Comparison of ENCODE assay signal across 8 mouse cellular contexts in genomic region chr2:157203459-157204365, GRCm38 (mm10). TPM values are rescaled to one million over a fixed set of nuclear protein-coding genes. Genes with fewer than 3 reads are reported as not detected.
A peak's percentile ranks its signal among the peaks of the same experiment; 100 is the strongest.
DNase-seq lines count a peak whose midpoint lies in the region; ATAC-seq and TF ChIP-seq lines count a peak whose summit lies in the region.

No protein-coding gene starts in this region.

- ATAC-seq in inflammation-experienced regulatory T-cells, adult 6 months = peak; percentile 35
- peak; percentile 85 for ATAC-seq in midbrain, postnatal 0 days (ENCODE audit: low FRiP score)

- peak overlapping the region; percentile 69 for H3K4me2 ChIP-seq in midbrain, postnatal 0 days (ENCODE audit: low read depth, low read length, poor library complexity, severe bottlenecking)

- 2% methylated on average over 49 of the region's 49 CpGs for WGBS in forebrain, embryonic 10.5 days
- 2% methylated on average over 41 of the region's 49 CpGs for WGBS in midbrain, postnatal 0 days

- H3K27ac ChIP-seq in forebrain, embryonic 10.5 days = peak overlapping the region; percentile 100
- peak overlapping the region; percentile 96 for H3K27ac ChIP-seq in midbrain, postnatal 0 days (ENCODE audit: low read depth, low read length)

- H3K27me3 ChIP-seq in forebrain, embryonic 10.5 days (ENCODE audit: poor library complexity, severe bottlenecking) = no peaks in the 10 kb centered on the region
- H3K27me3 ChIP-seq in midbrain, postnatal 0 days (ENCODE audit: insufficient read depth, low read length) = no peaks in the 10 kb centered on the region

- peak; percentile 3 to 20 for DNase-seq in left cerebral cortex, adult 18-20 months (ENCODE audit: low spot score in 2 of 2)
- no peak for DNase-seq in left cerebral cortex, adult 11 months (ENCODE audit: low spot score)
- peak; percentile 11 to 28 for DNase-seq in adrenal gland, adult 18-20 months (ENCODE audit: low spot score in 2 of 2)
- no peak for DNase-seq in forebrain, embryonic 10.5 days (ENCODE audit: extremely low spot score, low spot score)
- DNase-seq in liver = peak; percentile 75
- DNase-seq in midbrain, postnatal 0 days (ENCODE audit: low spot score) = peak; percentile 62
- peak; percentile 68 for DNase-seq in thymus, postnatal 14 days

- TF ChIP-seq CTCF in midbrain, postnatal 0 days (IDR thresholded peaks at IDR 0.05) = peak; percentile 33

- peaks cover 31% of the 10 kb centered on the region for H3K4me1 ChIP-seq in forebrain, embryonic 10.5 days
- no peaks in the 10 kb centered on the region for H3K4me1 ChIP-seq in midbrain, postnatal 0 days (ENCODE audit: insufficient read depth, low read length)

- H3K9me3 ChIP-seq in forebrain, embryonic 10.5 days = peaks cover 14% of the 10 kb centered on the region; the same call in 1 of the 2 replicates
- 0 out of 2 replicates have a peak, but pooled peaks cover 3% of the 10 kb centered on the region for H3K9me3 ChIP-seq in midbrain, postnatal 0 days (ENCODE audit: low read length)

- H3K4me3 ChIP-seq in forebrain, embryonic 10.5 days = peak overlapping the region; percentile 63
- H3K4me3 ChIP-seq in midbrain, postnatal 0 days (ENCODE audit: low read depth, low read length) = peak overlapping the region; percentile 84

- H3K36me3 ChIP-seq in forebrain, embryonic 10.5 days (replicated peaks) = peaks cover 44% of the 10 kb centered on the region
- 0 out of 2 replicates have a peak, but pooled peaks cover 4% of the 10 kb centered on the region for H3K36me3 ChIP-seq in midbrain, postnatal 0 days (ENCODE audit: insufficient read depth, low read length)

- peak overlapping the region; percentile 87 for H3K9ac ChIP-seq in midbrain, postnatal 0 days (replicated peaks; ENCODE audit: low read length, poor library complexity, severe bottlenecking)

RNA-seq across cellular contexts. Expression of gene Rbl1, which starts 0.6 kb away (rescaled TPM):
- 1 to 10 TPM; 1.4 to 1.8 TPM for total RNA-seq in left cerebral cortex, adult 18-20 months (2021)
- 1 to 10 TPM; 2.8 to 3.7 TPM for total RNA-seq in adrenal gland, adult 18-20 months (2021)
- 27.2 and 30.5 TPM in 2 replicates for polyA plus RNA-seq in forebrain, embryonic 10.5 days (2016; fragmentation: Nextera tagmentation; extraction: Ambion mirVana)
- polyA plus RNA-seq in inflammation-experienced regulatory T-cells, adult 6 months (2017; shearing (Covaris generic)) = 10 to 100 TPM; 18.6 to 30.7 (median 21.8) TPM
- total RNA-seq in midbrain, postnatal 0 days (2014; rRNA removed) = 6.7 and 8.0 TPM in 2 replicates
- polyA plus RNA-seq in midbrain, postnatal 0 days (2015; fragmentation: Nextera tagmentation; extraction: Ambion mirVana) = 3.1 and 3.8 TPM in 2 replicates

Comparison
In these comparisons a context has a peak if more than half of its experiments do, and no peak if none do; other contexts are left out.
1. DNase-seq: peak in left cerebral cortex, adult 18-20 months (2 of 2), adrenal gland, adult 18-20 months (2 of 2), liver (single experiment), midbrain, postnatal 0 days (single experiment) and thymus, postnatal 14 days (single experiment); none in left cerebral cortex, adult 11 months (single experiment) and forebrain, embryonic 10.5 days (single experiment).